Mouse (Mus musculus) heart, postnatal 25 days (tissue): ENCODE results near the gene Prss21. TPM values are rescaled to one million over a fixed set of nuclear protein-coding genes. Genes with fewer than 3 reads are reported as not detected.
"Not testable (repeated sequence)": the region's sequence is repeated elsewhere in the genome, so short reads cannot be mapped to it uniquely, and the experiment has no call there.

Experiments
- DNase-seq: peaks from one replicate; pipeline ENCODE4 v3.0.0; 2022; ENCODE audit warnings: low spot score
- intact Hi-C: fragments of 180-260 bp; cut with DNase I; formaldehyde crosslinking; loops from one replicate; pipeline ENCODE4 v1.15.1; 2025
- microRNA-seq: library from miRNA; unstranded; fragments of <30 nt; microRNA quantifications from one replicate; pipeline ENCODE4 v1.2.0, GENCODE M21; 2022
- total RNA-seq, 2 experiments: library from RNA; stranded (reverse); gene quantifications; 2 replicates each; pipeline ENCODE4 v1.2.3; 2021

Prss21 gene
- total RNA-seq, 2 experiments from 2014 or later = not detected

- intact Hi-C loops = no loop called here
- DNase-seq = no peak
Observed at GRCm38 (mm10) chr17:23857193-23857592, 10.7 kb upstream of the Prss21 start.

GRCm38 (mm10) chr17:23857913-23858312, 9.9 kb upstream of the Prss21 start:
- intact Hi-C loops = no loop called here
- DNase-seq = no peak

GRCm38 (mm10) chr17:23862926-23863325, 4.9 kb upstream of the Prss21 start:
- no peak for DNase-seq
- intact Hi-C loops = no loop called here

- no peak for DNase-seq
- intact Hi-C loops = no loop called here
Observed at GRCm38 (mm10) chr17:23868513-23868912, 657 bp downstream of the Prss21 start.

- no peak for DNase-seq
- intact Hi-C loops = loop anchor here (1.0 kb wide), 1 partner anchor 86 kb away; no protein-coding TSS in a partner anchor
Observed at GRCm38 (mm10) chr17:23873884-23874856, 6.3 kb downstream of the Prss21 start.

GRCm38 (mm10) chr17:23876741-23877140, 8.9 kb downstream of the Prss21 start:
- intact Hi-C loops = no loop called here
- no peak for DNase-seq

- DNase-seq = no peak
- intact Hi-C loops = no loop called here
Observed at GRCm38 (mm10) chr17:23877166-23877565, 9.3 kb downstream of the Prss21 start.

GRCm38 (mm10) chr17:23880576-23880975, 12.7 kb downstream of the Prss21 start, which contains the start of the genes Dcpp1 and Dcpp2:
Gene Dcpp1 (plus strand): TSS chr17:23880876.
Gene Dcpp2 (plus strand): TSS chr17:23880880.
- intact Hi-C loops, DNase-seq: not testable (repeated sequence)

GRCm38 (mm10) chr17:23917158-23917557, 49.3 kb downstream of the Prss21 start, which contains the start of gene Dcpp3:
Gene Dcpp3 (plus strand): TSS chr17:23917458.
- intact Hi-C loops, DNase-seq: not testable (repeated sequence)

Small RNA genes lying within 50 kb of the gene (microRNA-seq; reads per million reads assigned to microRNA genes)
- gene Mir5125 = 1.9 reads per million

Other genes with a start within 250 kb of the Prss21 start
- gene Mmp25, start 222.8 kb upstream of the Prss21 start, total RNA-seq = under 1 TPM; 0.06 to 0.08 TPM
- not detected for gene Bicdl2, start 207.6 kb upstream of the Prss21 start, total RNA-seq
- 100 to 1,000 TPM; 193 to 207 TPM for gene Hcfc1r1, start 194.5 kb upstream of the Prss21 start, total RNA-seq
- 10 to 100 TPM; 12.2 to 12.3 TPM for gene Thoc6, start 194.2 kb upstream of the Prss21 start, total RNA-seq
- 100 to 1,000 TPM in 1 of 2 experiments, 10 to 100 TPM in 1; 79.9 to 111 TPM for gene Tnfrsf12a, start 190.6 kb upstream of the Prss21 start, total RNA-seq
- not detected for gene Cldn6, start 188.8 kb upstream of the Prss21 start, total RNA-seq
- not detected for gene Cldn9, start 184.0 kb upstream of the Prss21 start, total RNA-seq
- gene 1520401A03Rik, start 145.3 kb upstream of the Prss21 start, total RNA-seq = not detected
- 1 to 10 TPM; 1.4 to 1.5 TPM for gene Pkmyt1, start 141.7 kb upstream of the Prss21 start, total RNA-seq
- gene Paqr4, start 127.2 kb upstream of the Prss21 start, total RNA-seq = 10 to 100 TPM; 26.1 to 29.5 TPM
- gene Kremen2, start 122.2 kb upstream of the Prss21 start, total RNA-seq = not detected
- 10 to 100 TPM; 29.7 to 33.2 TPM for gene Flywch1, start 96.5 kb upstream of the Prss21 start, total RNA-seq
- 1 to 10 TPM in 1 of 2 experiments, under 1 TPM in 1; 0.88 to 1.6 TPM for gene Flywch2, start 82.0 kb upstream of the Prss21 start, total RNA-seq
- 100 to 1,000 TPM; 157 to 162 TPM for gene Srrm2, start 77.5 kb upstream of the Prss21 start, total RNA-seq
- 100 to 1,000 TPM; 353 to 372 TPM for gene Elob, start 38.9 kb upstream of the Prss21 start, total RNA-seq
- gene Prss33, start 32.0 kb upstream of the Prss21 start, total RNA-seq = not detected
- not detected for gene Prss32, start 24.2 kb upstream of the Prss21 start, total RNA-seq
- not detected for gene Prss41, start 23.9 kb upstream of the Prss21 start, total RNA-seq
- not detected for gene Dcpp1, start 12.8 kb downstream of the Prss21 start, total RNA-seq
- not detected for gene Dcpp2, start 12.8 kb downstream of the Prss21 start, total RNA-seq
- gene Dcpp3, start 49.4 kb downstream of the Prss21 start, total RNA-seq = not detected
- gene Sbp, start 73.6 kb downstream of the Prss21 start, total RNA-seq = not detected
- not detected for gene Sbpl, start 87.2 kb downstream of the Prss21 start, total RNA-seq
- not detected for gene Prss30, start 112.5 kb downstream of the Prss21 start, total RNA-seq
- not detected for gene Prss22, start 130.0 kb downstream of the Prss21 start, total RNA-seq
- gene Prss27, start 170.1 kb downstream of the Prss21 start, total RNA-seq = not detected
- gene Kctd5, start 205.4 kb downstream of the Prss21 start, total RNA-seq = 10 to 100 TPM; 10.2 to 11.2 TPM